Mouse (Mus musculus): ENCODE data around the gene Lix1l.
A peak's percentile ranks its signal among the peaks of the same experiment; 100 is the strongest.
"Not testable (repeated sequence)": the region's sequence is repeated elsewhere in the genome, so short reads cannot be mapped to it uniquely, and the experiment has no call there.

Gene Lix1l

GRCm38 (mm10) chr3:96634928-96635879 is 34.3 kb downstream of the Lix1l start, which contains the start of the genes Pex11b and Gm42957:
Gene Pex11b (plus strand): TSS chr3:96635376.
Gene Gm42957 (plus strand): TSS chr3:96635474.
- DNase-seq: peak; percentile 83 to 85

- no peak for DNase-seq
These were observed 35.0 kb downstream of the Lix1l start for GRCm38 (mm10) chr3:96635906-96636305.

GRCm38 (mm10) chr3:96636448-96636847 is 35.5 kb downstream of the Lix1l start:
- DNase-seq: no peak

- peak; percentile 67 to 78 for DNase-seq
These were observed 38.3 kb downstream of the Lix1l start for GRCm38 (mm10) chr3:96639219-96639618.

DNA sequence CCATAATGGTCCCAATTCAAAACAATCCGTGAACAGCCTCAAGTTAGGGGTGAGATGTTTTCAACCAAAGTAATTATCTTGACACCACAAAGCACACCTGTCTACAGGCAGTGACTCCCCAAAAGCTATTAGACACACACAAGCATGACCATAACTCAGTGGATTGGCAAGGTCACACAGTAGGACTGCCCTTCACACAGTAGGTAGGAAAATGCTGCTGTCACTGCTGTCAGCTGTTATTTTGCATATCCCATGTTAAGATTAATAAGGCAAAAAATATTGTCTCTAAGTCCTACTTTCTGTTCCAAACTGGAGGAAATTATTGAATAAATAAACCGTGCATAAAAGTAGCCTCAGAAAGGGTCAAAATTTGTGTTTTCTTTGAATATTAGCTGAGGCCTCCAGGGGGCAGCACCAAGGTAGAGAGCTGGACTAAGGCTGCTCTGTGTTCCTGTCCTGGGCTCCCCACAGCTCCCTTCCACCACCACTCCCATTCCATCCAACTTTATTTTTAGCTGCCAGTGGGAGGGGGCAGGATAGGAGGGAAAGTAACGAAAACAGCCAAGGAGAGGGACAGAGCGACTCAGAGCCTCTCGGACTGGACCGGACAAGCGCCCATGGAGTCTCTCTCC is 44.2 kb downstream of the Lix1l start, which contains the start of gene Itga10:
Gene Itga10 (plus strand): TSS at position 567 of the 632 bp plus-strand sequence.
- no peak for DNase-seq

DNA sequence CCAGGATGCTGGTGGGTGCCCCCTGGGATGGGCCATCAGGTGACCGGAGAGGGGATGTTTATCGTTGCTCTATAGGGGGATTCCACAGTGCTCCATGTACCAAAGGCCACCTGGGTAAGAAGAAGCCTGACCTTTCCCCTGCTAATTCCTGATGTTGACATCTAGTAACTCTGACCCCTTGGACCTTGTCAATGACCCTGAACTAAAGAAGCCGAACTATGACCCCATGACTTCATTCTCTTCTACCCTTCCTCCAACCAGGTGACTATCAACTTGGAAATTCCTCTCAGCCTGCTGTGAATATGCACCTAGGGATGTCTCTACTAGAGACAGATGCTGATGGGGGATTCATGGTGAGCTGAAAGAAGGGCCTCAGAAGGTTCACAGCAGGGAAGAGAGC is 46.4 kb downstream of the Lix1l start:
- DNase-seq: no peak

GRCm38 (mm10) chr3:96660901-96661300 is 60.0 kb downstream of the Lix1l start:
- no peak for DNase-seq

GRCm38 (mm10) chr3:96662731-96663316 is 61.9 kb downstream of the Lix1l start:
- DNase-seq: no peak

DNA sequence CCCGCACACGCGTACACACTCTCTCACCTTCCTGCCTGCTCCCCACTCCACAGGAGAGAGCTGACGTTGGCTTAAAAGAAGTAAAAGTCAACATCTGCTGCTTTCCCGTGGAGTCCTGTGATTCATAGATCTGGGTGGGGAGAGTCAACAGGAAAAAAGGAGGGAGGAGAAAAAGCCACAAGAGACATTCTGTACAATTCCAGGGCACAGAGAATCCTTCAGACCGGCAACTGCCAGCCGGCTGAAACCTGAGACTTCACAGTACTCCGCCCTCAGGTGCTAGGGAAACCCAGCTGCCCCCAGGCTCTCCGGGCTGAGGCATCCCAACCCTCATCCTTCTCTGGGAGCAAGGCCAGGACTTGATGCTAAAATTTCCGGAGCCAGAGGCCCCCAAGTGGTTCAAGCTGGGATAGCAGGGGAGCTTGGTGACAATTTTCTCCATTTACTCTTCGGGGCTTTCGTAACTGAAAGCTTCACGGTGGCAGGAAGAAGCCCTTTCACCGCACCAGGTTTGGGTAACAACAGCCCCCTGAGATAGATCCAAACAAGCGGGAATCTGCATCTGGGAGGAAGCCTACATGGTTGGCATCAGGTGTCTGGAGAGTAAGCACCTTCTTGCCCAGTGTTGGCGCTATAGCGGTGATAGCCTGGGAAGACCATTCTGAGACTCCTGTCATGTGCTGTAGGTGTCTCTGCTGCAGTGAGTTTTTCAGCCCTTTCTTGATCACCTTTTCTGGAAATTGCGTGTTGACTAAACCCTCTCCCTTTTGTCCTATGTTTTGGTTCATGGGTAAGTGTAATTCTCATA is 62.7 kb downstream of the Lix1l start:
- peak; percentile 61 to 74 for DNase-seq

DNA sequence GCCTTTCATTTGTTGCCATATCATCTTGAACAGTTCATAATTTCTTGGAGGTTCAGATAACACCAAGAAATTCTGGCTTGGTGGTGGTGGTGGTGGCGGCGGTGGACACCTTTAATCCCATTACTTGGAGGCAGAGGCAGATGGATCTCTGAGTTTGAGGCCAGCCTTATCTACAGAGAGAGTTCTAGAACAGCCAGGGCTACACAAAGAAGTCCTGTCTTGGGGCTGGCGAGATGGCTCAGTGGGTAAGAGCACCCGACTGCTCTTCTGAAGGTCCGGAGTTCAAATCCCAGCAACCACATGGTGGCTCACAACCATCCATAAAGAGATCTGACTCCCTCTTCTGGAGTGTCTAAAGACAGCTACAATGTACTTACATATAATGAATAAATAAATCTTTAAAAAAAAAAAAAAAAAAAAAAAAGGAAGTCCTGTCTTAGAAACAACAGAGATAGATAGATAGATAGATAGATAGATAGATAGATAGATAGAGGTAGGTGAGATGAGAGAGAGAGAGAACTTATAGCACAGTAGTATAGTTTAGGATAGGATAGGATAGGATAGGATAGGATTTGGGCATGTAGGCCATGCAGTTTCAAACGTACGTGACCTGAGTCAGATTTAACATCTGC is 64.9 kb downstream of the Lix1l start:
- not testable (repeated sequence) for DNase-seq

- DNase-seq: no peak
These were observed 66.0 kb downstream of the Lix1l start for GRCm38 (mm10) chr3:96666916-96667315.

GRCm38 (mm10) chr3:96667316-96667715 is 66.4 kb downstream of the Lix1l start:
- peak; percentile 26 to 34 for DNase-seq

GRCm38 (mm10) chr3:96668424-96669067 is 67.6 kb downstream of the Lix1l start:
- no peak for DNase-seq

DNA sequence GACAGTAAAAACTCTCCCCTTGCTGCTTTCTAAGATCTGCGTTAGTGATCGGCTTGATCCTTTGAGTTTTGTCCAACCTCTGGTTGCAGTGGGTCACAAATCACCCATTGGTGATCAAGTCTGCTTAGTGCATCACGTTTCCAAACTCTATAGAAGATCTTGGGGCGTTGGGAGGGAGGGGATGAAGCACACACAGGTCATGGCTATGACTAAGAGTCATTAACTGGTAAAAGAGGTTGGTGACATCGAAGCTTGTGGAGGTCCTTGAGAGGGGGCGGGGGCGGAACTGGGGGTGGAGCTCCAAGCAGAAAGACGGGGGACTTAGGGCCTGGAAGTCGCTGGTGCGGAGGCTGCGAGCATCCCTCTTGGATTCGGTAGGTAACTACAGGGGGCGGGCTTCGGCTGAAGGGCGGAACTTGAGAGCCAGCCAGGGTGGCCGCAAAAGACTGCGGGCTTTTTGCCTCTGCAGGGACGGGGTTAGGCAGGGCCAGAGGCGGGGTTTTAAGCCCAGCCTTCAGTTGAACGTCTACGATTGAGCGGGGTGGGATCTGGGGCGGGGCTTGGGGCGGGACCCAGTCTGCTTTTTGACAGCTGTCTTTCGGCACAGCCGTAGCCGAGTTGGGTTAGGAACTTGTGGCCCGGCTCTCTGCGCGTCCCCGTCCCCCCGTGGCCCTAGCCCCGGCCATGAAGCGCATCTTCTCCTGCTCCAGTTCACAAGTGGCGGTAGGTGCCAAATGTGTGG is 68.9 kb downstream of the Lix1l start, which contains the start of gene Ankrd35:
Gene Ankrd35 (plus strand): TSS at position 405 of the 742 bp plus-strand sequence.
- peak; percentile 73 to 82 for DNase-seq

GRCm38 (mm10) chr3:96671519-96671918 is 70.6 kb downstream of the Lix1l start:
- DNase-seq: no peak

GRCm38 (mm10) chr3:96673514-96673913 is 72.6 kb downstream of the Lix1l start:
- DNase-seq: no peak

DNA sequence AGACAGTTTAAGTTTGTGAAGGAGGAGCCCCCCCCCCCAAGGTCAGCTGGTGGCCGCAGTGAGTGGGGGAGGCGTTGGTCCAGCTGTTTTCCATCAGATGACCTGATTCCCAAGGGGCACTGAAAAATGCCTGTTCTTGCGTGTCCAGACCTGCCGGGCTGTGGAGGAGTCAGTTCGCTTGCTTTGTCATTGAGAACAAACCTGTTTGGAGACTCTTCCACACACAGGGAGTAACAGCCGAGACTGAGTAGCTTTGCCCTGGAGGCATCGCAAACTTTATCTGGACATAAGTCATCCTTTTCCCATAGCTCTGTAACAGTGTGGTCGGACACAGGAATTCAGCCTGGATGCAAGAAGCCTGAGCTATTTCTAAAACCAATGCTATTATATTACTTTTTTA is 73.5 kb downstream of the Lix1l start:
- no peak for DNase-seq

DNA sequence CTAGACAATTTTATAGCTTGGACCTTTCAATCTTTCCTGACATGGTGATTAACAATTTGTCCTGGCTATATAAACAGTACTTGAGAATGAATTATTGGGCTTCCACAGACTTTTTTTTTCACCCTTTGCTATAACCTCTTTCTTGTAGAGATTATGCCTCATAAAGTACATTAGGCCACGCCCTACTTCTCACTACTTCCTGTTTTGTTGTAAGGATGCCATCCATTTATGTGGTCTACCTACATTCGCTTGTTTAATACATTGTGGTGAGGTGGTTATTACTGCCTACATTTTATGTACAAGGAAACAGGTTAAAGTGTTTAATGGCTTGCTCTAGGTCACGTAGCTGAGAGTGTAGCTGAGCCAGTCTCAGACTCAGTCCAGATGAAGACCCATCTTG is 74.2 kb downstream of the Lix1l start:
- no peak for DNase-seq

GRCm38 (mm10) chr3:96675690-96676089 is 74.7 kb downstream of the Lix1l start:
- DNase-seq: no peak

Measured in thymus, postnatal 36 days (tissue).